Mouse (Mus musculus) lung, postnatal 0 days (tissue): ENCODE measurements around the gene Fndc3a. TPM values are rescaled to one million over a fixed set of nuclear protein-coding genes. Genes with fewer than 3 reads are reported as not detected.

Experiments used
- ATAC-seq: fragments of 200-750 bp; cut with Nextera tagmentation; 2 replicates; pipeline ENCODE4 v1.8.0; 2017; ENCODE audit warnings: moderate library complexity
- DNase-seq: peaks from one replicate; pipeline ENCODE4 v3.0.0-alpha.2; 2016; ENCODE audit warnings: low spot score
- H3K27ac ChIP-seq: fragments of 300-500 bp; sonication (generic); 2 replicates; pipeline ENCODE4 v1.5.1; 2014; ENCODE audit warnings: antibody characterized with exemption, mild to moderate bottlenecking, low read length, mixed read lengths
- H3K27me3 ChIP-seq: fragments of 300-500 bp; sonication (generic); replicated peaks from 2 replicates; pipeline ENCODE4 v1.6.1; 2014; ENCODE audit warnings: low read length, mixed read lengths; ENCODE audit not compliant: insufficient read depth
- H3K36me3 ChIP-seq: fragments of 300-500 bp; sonication (generic); 2 replicates; pipeline ENCODE4 v1.6.1; 2014; ENCODE audit warnings: low read length, mixed read lengths; ENCODE audit not compliant: insufficient read depth
- H3K4me1 ChIP-seq: fragments of 300-500 bp; sonication (generic); 2 replicates; pipeline ENCODE4 v1.6.1; 2014; ENCODE audit warnings: antibody characterized with exemption, low read depth, low read length, mixed read lengths; ENCODE audit not compliant: insufficient read depth
- H3K4me2 ChIP-seq: fragments of 300-500 bp; sonication (generic); replicated peaks from 2 replicates; pipeline ENCODE4 v1.6.1; 2014; ENCODE audit warnings: low read depth, mild to moderate bottlenecking, low read length, moderate library complexity, mixed read lengths
- H3K4me3 ChIP-seq: fragments of 300-500 bp; sonication (generic); 2 replicates; pipeline ENCODE4 v1.5.1; 2014; ENCODE audit warnings: low read depth, low read length
- H3K9ac ChIP-seq: fragments of 300-500 bp; sonication (generic); replicated peaks from 2 replicates; pipeline ENCODE4 v1.6.1; 2014; ENCODE audit warnings: low read depth, mild to moderate bottlenecking
- H3K9me3 ChIP-seq: fragments of 300-500 bp; sonication (generic); 2 replicates; pipeline ENCODE4 v1.6.1; 2016; ENCODE audit warnings: low read length, mixed read lengths
- CTCF ChIP-seq: IDR thresholded peaks from 2 replicates; pipeline ENCODE4 v1.5.1; 2016; ENCODE audit warnings: antibody characterized with exemption, mild to moderate bottlenecking
- EP300 ChIP-seq: IDR thresholded peaks from 2 replicates; pipeline ENCODE4 v1.6.1; 2016; ENCODE audit warnings: antibody characterized with exemption, mild to moderate bottlenecking, control low read depth
- WGBS: fragments of 180-500 bp; shearing (Covaris S2); extraction: QIAGEN DNeasy Blood & Tissue Kit; methylation state at CpG from one replicate; pipeline ENCODE4 v1.1.7; 2014; 5-methylcytosine and 5-hydroxymethylcytosine counted together
- polyA plus RNA-seq: library from polyadenylated mRNA; unstranded; fragments of >200 nt; fragmentation: Nextera tagmentation; extraction: Ambion mirVana; gene quantifications from 2 replicates; pipeline ENCODE4 v1.2.1, GENCODE M21; 2015

Gene Fndc3a
- polyA plus RNA-seq, 1 experiment from 2014 or later = 40.2 TPM

DNA sequence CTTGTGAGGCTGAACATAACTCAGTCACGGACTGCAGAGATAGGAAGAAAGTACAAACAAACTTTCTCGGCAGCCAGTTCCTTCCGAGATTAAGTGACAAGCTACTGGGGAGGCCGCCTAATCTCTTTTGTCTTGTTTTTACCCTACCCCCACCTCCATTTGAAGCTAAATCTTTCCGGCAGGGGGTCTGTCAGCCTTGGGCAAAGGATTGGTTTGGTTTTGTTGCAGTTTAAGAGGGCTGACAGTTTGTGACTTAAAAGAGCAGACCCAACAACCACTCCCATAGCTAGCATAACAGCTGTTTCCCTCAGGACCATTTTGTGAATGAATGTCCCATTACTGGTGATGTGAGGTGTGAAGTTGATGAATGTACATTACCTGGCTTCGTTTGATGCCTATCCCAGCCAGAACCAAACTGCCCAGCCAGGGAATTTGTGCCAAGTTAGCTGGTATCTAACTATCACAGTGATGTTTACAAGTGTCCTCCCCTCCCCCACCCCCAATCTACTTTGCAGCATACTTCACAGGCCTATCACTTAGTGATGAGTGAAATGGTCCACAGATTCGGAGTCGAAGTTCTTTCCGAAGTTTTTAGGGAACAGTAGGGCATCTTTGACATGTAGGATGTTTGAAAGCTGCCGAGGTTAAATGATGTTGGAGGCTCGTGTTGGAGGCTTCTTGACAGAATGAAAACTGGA is 202.9 kb downstream of the Fndc3a start:
- H3K27ac ChIP-seq = peak overlapping the region; percentile 32; the same call in 1 of the 2 replicates
- 13% methylated on average over 11 of the region's 11 CpGs for WGBS
- ATAC-seq (no peak), DNase-seq (no peak)
- TF ChIP-seq CTCF (no peak), EP300 (no peak)
- H3K4me1 ChIP-seq = no peaks in the 10 kb centered on the region
- 0 out of 2 replicates have a peak overlapping the region, but pooled peaks have one; percentile 23 for H3K9ac ChIP-seq
- H3K36me3 ChIP-seq = no peaks in the 10 kb centered on the region
- peak overlapping the region; percentile 21 for H3K4me3 ChIP-seq
- H3K9me3 ChIP-seq = no peaks in the 10 kb centered on the region
- H3K4me2 ChIP-seq = peak overlapping the region; percentile 63
- no peaks in the 10 kb centered on the region for H3K27me3 ChIP-seq

DNA sequence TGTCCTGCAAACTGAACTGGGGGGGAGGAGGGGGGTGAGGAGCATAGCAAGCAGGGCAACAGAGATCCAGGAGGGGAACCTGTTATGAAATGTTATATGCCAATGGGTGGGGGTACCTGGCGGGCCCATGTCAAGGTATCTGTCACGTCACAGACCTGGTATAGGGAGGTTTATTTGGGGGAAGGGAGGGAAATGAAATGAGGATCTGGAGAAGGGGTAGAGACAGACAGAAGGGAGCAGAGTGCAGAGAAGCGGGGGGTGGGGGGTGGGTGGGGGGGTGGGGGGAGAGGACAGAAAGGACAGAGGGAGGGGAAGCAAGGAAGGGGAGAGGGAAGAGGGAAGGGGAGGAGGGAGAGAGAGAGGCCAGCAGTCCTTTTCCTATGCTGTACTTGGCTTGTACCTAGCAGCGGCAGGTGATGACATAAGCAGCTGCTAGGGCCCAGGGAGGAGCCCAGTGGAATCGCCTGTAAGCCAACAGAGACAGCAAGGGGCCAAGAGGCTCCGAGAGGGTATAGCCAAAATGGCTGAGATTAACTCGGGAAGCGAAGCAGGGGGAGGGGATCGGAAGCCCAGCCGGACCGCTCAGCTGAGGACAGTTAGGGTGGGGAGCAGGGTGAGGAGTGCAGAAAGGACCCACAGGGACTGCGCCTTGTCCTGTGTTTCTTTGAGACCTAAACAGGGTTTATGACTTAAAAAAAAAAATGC is 203.6 kb downstream of the Fndc3a start:
- H3K27ac ChIP-seq = peak overlapping the region; percentile 32; the same call in 1 of the 2 replicates
- H3K4me2 ChIP-seq = peak overlapping the region; percentile 63
- 12% methylated on average over 12 of the region's 12 CpGs for WGBS
- no peaks in the 10 kb centered on the region for H3K36me3 ChIP-seq
- 0 out of 2 replicates have a peak overlapping the region, but pooled peaks have one; percentile 23 for H3K9ac ChIP-seq
- ATAC-seq = peak; percentile 38
- H3K4me3 ChIP-seq = peak overlapping the region; percentile 21
- H3K9me3 ChIP-seq = no peaks in the 10 kb centered on the region
- H3K4me1 ChIP-seq = no peaks in the 10 kb centered on the region
- TF ChIP-seq CTCF = no peak
- TF ChIP-seq EP300 = no peak
- no peaks in the 10 kb centered on the region for H3K27me3 ChIP-seq
- DNase-seq = peak; percentile 28

DNA sequence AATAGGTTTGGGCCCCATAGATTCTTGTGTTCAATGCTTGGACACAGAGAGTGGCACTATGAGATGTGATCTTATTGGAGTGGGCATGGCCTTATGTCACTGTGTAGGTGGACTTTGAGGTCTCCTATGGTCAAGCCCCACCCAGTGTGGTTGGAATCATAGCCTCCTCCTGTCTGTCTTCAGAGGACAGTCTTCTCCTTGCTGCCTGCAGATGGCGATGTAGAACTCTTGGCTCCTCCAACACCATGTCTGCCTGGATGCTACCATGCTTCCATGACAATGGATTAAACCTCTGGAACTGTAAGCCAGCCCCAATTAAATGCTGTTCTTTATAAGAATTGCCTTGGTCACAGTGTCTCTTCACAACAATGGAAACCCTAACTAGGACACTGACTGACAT is 204.8 kb downstream of the Fndc3a start:
- TF ChIP-seq EP300 = no peak
- TF ChIP-seq CTCF = peak; percentile 34; the same call in 1 of the 2 replicates
- H3K4me3 ChIP-seq = no peak overlapping the region
- no peak overlapping the region for H3K4me2 ChIP-seq
- no peaks in the 10 kb centered on the region for H3K9me3 ChIP-seq
- H3K36me3 ChIP-seq = no peaks in the 10 kb centered on the region
- peak; percentile 7 for DNase-seq
- no peak overlapping the region for H3K9ac ChIP-seq
- no peaks in the 10 kb centered on the region for H3K4me1 ChIP-seq
- WGBS = 83% methylated on average over 1 of the region's 1 CpGs
- no peak for ATAC-seq
- no peaks in the 10 kb centered on the region for H3K27me3 ChIP-seq
- no peak overlapping the region for H3K27ac ChIP-seq

DNA sequence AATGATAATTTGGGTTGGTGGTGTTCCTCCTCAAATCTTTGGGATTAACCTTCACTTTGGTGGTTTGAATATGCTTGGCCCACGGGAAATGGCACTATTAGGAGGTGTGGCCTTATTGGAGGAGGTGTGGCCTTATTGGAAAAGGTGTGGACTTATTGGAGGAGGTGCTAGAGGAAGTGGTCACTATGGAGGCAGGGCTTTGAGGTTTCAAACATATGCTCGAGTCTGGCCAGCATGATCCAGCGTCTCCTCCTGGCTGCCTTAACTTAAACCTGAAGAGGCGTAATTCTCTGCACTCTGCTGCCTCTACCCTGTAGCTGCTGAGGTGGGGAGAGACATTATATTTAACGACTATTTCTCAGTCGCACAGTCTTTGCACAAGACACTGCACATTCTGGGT is 206.6 kb downstream of the Fndc3a start:
- Histone ChIP-seq H3K4me3 (no peak overlapping the region), H3K4me1 (no peaks in the 10 kb centered on the region), H3K9me3 (no peaks in the 10 kb centered on the region), H3K4me2 (no peak overlapping the region), H3K27me3 (no peaks in the 10 kb centered on the region), H3K9ac (no peak overlapping the region), H3K36me3 (no peaks in the 10 kb centered on the region), H3K27ac (no peak overlapping the region)
- 55% methylated on average over 6 of the region's 6 CpGs for WGBS
- DNase-seq (no peak), ATAC-seq (no peak)
- TF ChIP-seq CTCF (no peak), EP300 (no peak)

DNA sequence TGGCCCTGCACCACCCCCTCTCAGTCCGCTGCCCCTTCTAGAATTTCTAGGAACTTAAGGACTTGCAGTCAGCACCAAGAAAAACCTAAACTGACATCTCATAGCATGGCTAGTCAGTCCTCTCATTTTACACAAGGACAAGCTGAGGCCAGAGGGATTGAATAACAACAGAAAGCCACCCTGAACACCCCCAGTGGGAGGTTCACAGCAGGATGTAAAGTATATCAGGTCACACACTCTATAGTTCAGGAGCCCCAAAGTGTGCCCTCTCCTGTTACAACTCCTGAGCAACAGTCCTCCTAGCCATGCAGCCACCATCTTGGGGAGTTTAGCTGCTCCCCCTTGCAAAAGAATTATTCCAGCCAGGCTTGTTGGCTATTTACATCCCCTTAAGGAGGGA is 216.0 kb downstream of the Fndc3a start:
- no peaks in the 10 kb centered on the region for H3K36me3 ChIP-seq
- H3K9me3 ChIP-seq = no peaks in the 10 kb centered on the region
- ATAC-seq = no peak
- TF ChIP-seq CTCF = no peak
- no peak for TF ChIP-seq EP300
- no peak overlapping the region for H3K27ac ChIP-seq
- no peak overlapping the region for H3K9ac ChIP-seq
- no peaks in the 10 kb centered on the region for H3K27me3 ChIP-seq
- no peaks in the 10 kb centered on the region for H3K4me1 ChIP-seq
- H3K4me3 ChIP-seq = no peak overlapping the region
- WGBS = 80% methylated on average over 1 of the region's 1 CpGs
- no peak for DNase-seq
- no peak overlapping the region for H3K4me2 ChIP-seq

DNA sequence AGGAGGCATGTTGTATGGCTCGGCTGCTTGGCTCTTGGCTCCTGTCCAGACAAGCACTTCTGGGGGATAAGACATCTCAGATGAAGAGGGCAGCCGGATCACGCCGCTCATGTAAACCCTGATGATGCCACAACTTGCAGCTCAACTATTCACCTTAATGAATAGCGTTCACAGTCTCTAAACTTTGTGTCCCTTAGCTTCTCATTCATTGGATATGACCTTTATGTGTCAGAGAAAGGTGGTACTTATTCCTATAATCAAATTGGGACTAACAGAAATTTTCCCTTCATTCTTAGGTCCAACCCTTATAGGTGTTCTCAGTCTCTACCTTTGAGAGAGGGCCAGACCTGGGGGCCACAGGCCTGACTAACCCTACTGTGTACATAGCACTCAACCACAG is 218.1 kb downstream of the Fndc3a start, which contains the start of gene Gm9195:
Gene Gm9195 (minus strand): TSS at position 101 of the 400 bp plus-strand sequence.
- ATAC-seq = no peak
- H3K9me3 ChIP-seq = no peaks in the 10 kb centered on the region
- no peaks in the 10 kb centered on the region for H3K4me1 ChIP-seq
- H3K4me2 ChIP-seq = no peak within 1 kb of the TSS
- H3K27ac ChIP-seq = no peak within 1 kb of the TSS
- H3K27me3 ChIP-seq = no peaks in the 10 kb centered on the region
- H3K4me3 ChIP-seq = no peak within 1 kb of the TSS
- no peak within 1 kb of the TSS for H3K9ac ChIP-seq
- no peak for DNase-seq
- WGBS = 50% methylated on average over 5 of the region's 5 CpGs
- no peak for TF ChIP-seq EP300
- no peaks in the 10 kb centered on the region for H3K36me3 ChIP-seq
